Mouse (Mus musculus) hindbrain, embryonic 16.5 days (tissue): ENCODE data around the gene Nelfcd. TPM values are rescaled to one million over a fixed set of nuclear protein-coding genes. Genes with fewer than 3 reads are reported as not detected.

Experiments used
- ATAC-seq: fragments of 200-750 bp; cut with Nextera tagmentation; 2 replicates; pipeline ENCODE4 v1.8.0; 2017; ENCODE audit warnings: moderate TSS enrichment, moderate library complexity
- H3K27ac ChIP-seq: fragments of 300-500 bp; sonication (generic); 2 replicates; pipeline ENCODE4 v1.5.1; 2014; ENCODE audit warnings: low read depth, mild to moderate bottlenecking, control low read depth, low read length, moderate library complexity
- H3K27me3 ChIP-seq: fragments of 300-500 bp; sonication (generic); replicated peaks from 2 replicates; pipeline ENCODE4 v1.6.1; 2014; ENCODE audit warnings: low read length; ENCODE audit not compliant: control insufficient read depth, insufficient read depth
- H3K36me3 ChIP-seq: fragments of 300-500 bp; sonication (generic); 2 replicates; pipeline ENCODE4 v1.6.1; 2014; ENCODE audit warnings: mild to moderate bottlenecking, low read length, moderate library complexity, mixed read lengths; ENCODE audit not compliant: control insufficient read depth, insufficient read depth
- H3K4me1 ChIP-seq: fragments of 300-500 bp; sonication (generic); 2 replicates; pipeline ENCODE4 v1.6.1; 2014; ENCODE audit warnings: low read depth, low read length; ENCODE audit not compliant: control insufficient read depth, insufficient read depth
- H3K4me2 ChIP-seq: fragments of 300-500 bp; sonication (generic); 2 replicates; pipeline ENCODE4 v1.6.1; 2014; ENCODE audit warnings: mild to moderate bottlenecking, low read length, control low read depth, moderate library complexity
- H3K4me3 ChIP-seq: fragments of 300-500 bp; sonication (generic); 2 replicates; pipeline ENCODE4 v1.5.1; 2014; ENCODE audit warnings: mild to moderate bottlenecking, low read length, control low read depth, moderate library complexity
- H3K9ac ChIP-seq: fragments of 300-500 bp; sonication (generic); 2 replicates; pipeline ENCODE4 v1.6.1; 2014; ENCODE audit warnings: low read depth, mild to moderate bottlenecking, control low read depth, low read length, moderate library complexity
- H3K9me3 ChIP-seq: fragments of 300-500 bp; sonication (generic); 2 replicates; pipeline ENCODE4 v1.6.1; 2014; ENCODE audit warnings: mild to moderate bottlenecking, low read length, moderate library complexity; ENCODE audit not compliant: control insufficient read depth
- WGBS: fragments of 180-500 bp; shearing (Covaris S2); extraction: QIAGEN DNeasy Blood & Tissue Kit; methylation state at CpG from one replicate; pipeline ENCODE4 v1.1.7; 2014; 5-methylcytosine and 5-hydroxymethylcytosine counted together
- polyA plus RNA-seq: library from polyadenylated mRNA; unstranded; fragments of >200 nt; fragmentation: Nextera tagmentation; extraction: Ambion mirVana; gene quantifications from 2 replicates; pipeline ENCODE4 v1.2.1, GENCODE M21; 2015

The Nelfcd gene
- 108 TPM in 2 replicates for polyA plus RNA-seq

DNA sequence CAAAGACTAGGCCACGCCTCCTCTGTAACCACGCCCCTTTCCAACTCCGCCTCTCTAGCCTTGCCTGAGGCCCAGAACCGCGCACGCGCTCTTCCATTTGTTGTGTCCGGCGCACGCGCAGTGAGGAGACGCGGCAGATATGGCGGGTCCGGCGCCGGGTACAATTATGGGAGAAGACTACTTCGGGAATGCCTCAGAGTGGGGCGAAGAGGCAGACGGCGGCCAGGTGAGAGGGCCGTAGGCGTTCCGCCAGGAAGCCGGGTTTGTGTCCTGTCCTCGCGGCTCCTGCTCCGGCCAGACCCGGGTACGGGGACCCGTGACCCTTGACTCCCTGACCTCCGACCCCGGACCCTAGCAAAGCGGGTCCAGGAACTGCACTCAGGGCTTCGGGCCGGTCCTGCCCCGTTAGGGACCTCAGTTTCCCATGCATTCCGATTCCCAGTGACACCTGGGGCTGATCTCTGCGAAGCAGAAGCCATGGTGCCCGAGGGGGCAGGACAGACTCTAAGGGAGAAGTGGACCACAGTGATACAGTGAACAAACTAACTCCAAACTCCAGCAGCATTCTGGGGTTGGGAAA, at the start of gene Nelfcd:
Nelfcd (plus strand) TSS at position 74 of the 580 bp plus-strand sequence.
- Histone ChIP-seq H3K9ac (peak within 1 kb of the TSS; percentile 88), H3K4me3 (peak within 1 kb of the TSS; percentile 96), H3K9me3 (no peaks in the 10 kb centered on the region), H3K36me3 (no peaks in the 10 kb centered on the region), H3K27ac (peak within 1 kb of the TSS; percentile 54; the same call in 1 of the 2 replicates), H3K4me2 (peak within 1 kb of the TSS; percentile 98), H3K27me3 (no peaks in the 10 kb centered on the region), H3K4me1 (peaks cover 9% of the 10 kb centered on the region)
- WGBS: 0% methylated on average over 40 of the region's 40 CpGs
- peak; percentile 96 for ATAC-seq

DNA sequence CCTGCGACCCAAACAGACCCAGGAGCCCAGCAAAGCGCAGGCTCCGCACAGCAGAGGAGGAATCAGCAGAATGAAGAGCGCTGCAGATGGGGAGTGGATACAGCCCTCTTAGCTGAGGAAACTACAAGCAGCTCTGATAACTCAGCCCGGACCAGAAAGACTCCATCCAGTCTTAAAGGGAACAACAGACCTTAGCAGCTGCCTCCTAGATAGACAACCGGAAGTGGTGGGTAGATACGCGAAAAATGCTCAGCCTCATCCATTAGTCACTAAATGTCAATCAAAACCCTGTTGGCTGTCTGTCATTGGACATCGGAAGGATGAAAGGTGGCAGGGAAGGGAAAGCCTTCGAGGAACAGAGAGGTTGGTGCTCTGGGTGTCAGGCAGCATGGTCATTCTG, 49.0 kb upstream of the Nelfcd start:
- Histone ChIP-seq H3K4me3 (no peak overlapping the region), H3K4me2 (no peak overlapping the region), H3K27me3 (no peaks in the 10 kb centered on the region), H3K9ac (no peak overlapping the region), H3K27ac (no peak overlapping the region), H3K9me3 (no peaks in the 10 kb centered on the region), H3K36me3 (no peaks in the 10 kb centered on the region), H3K4me1 (no peaks in the 10 kb centered on the region)
- ATAC-seq: no peak
- WGBS: 89% methylated on average over 10 of the region's 10 CpGs

GRCm38 (mm10) chr2:174381021-174381420, 34.6 kb upstream of the Nelfcd start:
- H3K36me3 ChIP-seq: no peaks in the 10 kb centered on the region
- H3K27me3 ChIP-seq: no peaks in the 10 kb centered on the region
- ATAC-seq: no peak
- H3K9me3 ChIP-seq: no peaks in the 10 kb centered on the region
- H3K4me2 ChIP-seq: no peak overlapping the region
- no peaks in the 10 kb centered on the region for H3K4me1 ChIP-seq
- 88% methylated on average over 9 of the region's 9 CpGs for WGBS
- no peak overlapping the region for H3K9ac ChIP-seq
- no peak overlapping the region for H3K27ac ChIP-seq
- no peak overlapping the region for H3K4me3 ChIP-seq

GRCm38 (mm10) chr2:174391936-174392335, 23.7 kb upstream of the Nelfcd start:
- H3K27me3 ChIP-seq: no peaks in the 10 kb centered on the region
- H3K4me1 ChIP-seq: no peaks in the 10 kb centered on the region
- 90% methylated on average over 3 of the region's 3 CpGs for WGBS
- H3K36me3 ChIP-seq: no peaks in the 10 kb centered on the region
- H3K4me3 ChIP-seq: no peak overlapping the region
- H3K9me3 ChIP-seq: peaks cover 2% of the 10 kb centered on the region
- H3K27ac ChIP-seq: no peak overlapping the region
- no peak overlapping the region for H3K9ac ChIP-seq
- no peak overlapping the region for H3K4me2 ChIP-seq
- no peak for ATAC-seq

- no peak overlapping the region for H3K4me3 ChIP-seq
- H3K9ac ChIP-seq: no peak overlapping the region
- no peak overlapping the region for H3K27ac ChIP-seq
- no peak overlapping the region for H3K4me2 ChIP-seq
- H3K36me3 ChIP-seq: no peaks in the 10 kb centered on the region
- peaks cover 2% of the 10 kb centered on the region for H3K9me3 ChIP-seq
- ATAC-seq: no peak
- no peaks in the 10 kb centered on the region for H3K27me3 ChIP-seq
- WGBS: 54% methylated on average over 9 of the region's 9 CpGs
- H3K4me1 ChIP-seq: no peaks in the 10 kb centered on the region
Measured at GRCm38 (mm10) chr2:174392554-174392953, 23.1 kb upstream of the Nelfcd start.

GRCm38 (mm10) chr2:174393383-174393782, 22.2 kb upstream of the Nelfcd start:
- Histone ChIP-seq H3K9me3 (peaks cover 2% of the 10 kb centered on the region), H3K27ac (no peak overlapping the region), H3K4me3 (no peak overlapping the region), H3K4me1 (no peaks in the 10 kb centered on the region), H3K9ac (no peak overlapping the region), H3K36me3 (no peaks in the 10 kb centered on the region), H3K27me3 (no peaks in the 10 kb centered on the region), H3K4me2 (no peak overlapping the region)
- WGBS: 86% methylated on average over 5 of the region's 5 CpGs
- ATAC-seq: no peak

GRCm38 (mm10) chr2:174396643-174397042, 19.0 kb upstream of the Nelfcd start:
- no peak for ATAC-seq

DNA sequence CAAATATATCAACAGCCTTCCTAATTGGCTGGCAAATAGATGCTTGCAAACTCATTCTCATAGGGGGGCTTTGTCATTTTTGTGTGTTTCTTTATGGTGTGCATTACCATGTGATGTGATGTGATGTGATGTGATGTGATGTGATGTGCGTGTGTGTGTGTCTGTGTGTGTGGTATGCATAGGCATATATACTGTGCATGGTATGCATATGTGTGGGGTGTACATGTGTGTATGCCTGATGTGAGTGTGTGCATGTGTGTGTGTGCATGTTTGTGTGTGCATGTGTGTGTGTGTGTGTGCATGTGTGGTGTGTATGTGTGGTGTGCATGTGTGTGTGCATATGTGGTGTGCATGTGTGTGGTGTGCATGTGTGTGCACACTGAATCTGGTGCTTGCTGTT, 18.5 kb upstream of the Nelfcd start:
- WGBS: 100% methylated on average over 1 of the region's 1 CpGs
- no peaks in the 10 kb centered on the region for H3K27me3 ChIP-seq
- H3K9me3 ChIP-seq: peaks cover 1% of the 10 kb centered on the region
- no peak for ATAC-seq
- no peaks in the 10 kb centered on the region for H3K36me3 ChIP-seq
- H3K9ac ChIP-seq: no peak overlapping the region
- H3K4me2 ChIP-seq: no peak overlapping the region
- no peak overlapping the region for H3K27ac ChIP-seq
- no peaks in the 10 kb centered on the region for H3K4me1 ChIP-seq
- no peak overlapping the region for H3K4me3 ChIP-seq

More at GRCm38 (mm10) chr2:174396643-174397042, 19.0 kb upstream of the Nelfcd start:
- no peak overlapping the region for H3K27ac ChIP-seq
- no peak overlapping the region for H3K9ac ChIP-seq
- H3K9me3 ChIP-seq: peaks cover 2% of the 10 kb centered on the region
- H3K4me1 ChIP-seq: no peaks in the 10 kb centered on the region
- H3K27me3 ChIP-seq: no peaks in the 10 kb centered on the region
- no peak overlapping the region for H3K4me3 ChIP-seq
- WGBS: 88% methylated on average over 10 of the region's 10 CpGs
- no peak overlapping the region for H3K4me2 ChIP-seq
- H3K36me3 ChIP-seq: no peaks in the 10 kb centered on the region

DNA sequence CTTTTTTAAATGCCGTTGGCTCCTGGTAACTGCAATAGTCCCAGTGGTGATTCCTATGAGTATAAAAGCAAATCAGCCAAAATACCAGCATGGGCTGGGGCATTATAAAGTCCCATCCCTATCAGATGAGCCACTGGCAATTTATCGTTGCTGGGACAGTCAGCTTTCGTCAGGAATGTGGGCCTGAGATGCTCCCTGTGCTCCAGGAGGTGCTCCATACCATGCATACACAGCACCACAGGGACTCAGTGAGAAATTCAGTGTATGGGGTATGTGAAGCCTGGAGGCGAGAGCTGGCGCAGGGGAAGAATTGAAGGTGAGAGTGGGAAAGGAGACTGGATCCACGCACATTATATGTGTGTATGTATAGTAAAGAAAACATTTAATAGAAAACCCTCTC, 17.7 kb upstream of the Nelfcd start:
- H3K4me2 ChIP-seq: no peak overlapping the region
- no peaks in the 10 kb centered on the region for H3K27me3 ChIP-seq
- H3K36me3 ChIP-seq: no peaks in the 10 kb centered on the region
- no peak overlapping the region for H3K27ac ChIP-seq
- no peaks in the 10 kb centered on the region for H3K4me1 ChIP-seq
- no peak overlapping the region for H3K9ac ChIP-seq
- no peaks in the 10 kb centered on the region for H3K9me3 ChIP-seq
- no peak overlapping the region for H3K4me3 ChIP-seq
- WGBS: 92% methylated on average over 6 of the region's 6 CpGs
- no peak for ATAC-seq
